ENCODE assay signal across 8 mouse cellular contexts in genomic region chr12:86892711-86893311, GRCm38 (mm10). TPM values are rescaled to one million over a fixed set of nuclear protein-coding genes. Genes with fewer than 3 reads are reported as not detected.
DNase-seq lines count a peak whose midpoint lies in the region; ATAC-seq and TF ChIP-seq lines count a peak whose summit lies in the region.

No protein-coding gene starts in this region.

- TF ChIP-seq POLR2A in brain, embryonic 14.5 days (IDR thresholded peaks at IDR 0.05; ENCODE audit: borderline replicate concordance, extremely low read depth, insufficient read depth, insufficient read length, poor library complexity, severe bottlenecking): no peak

- H3K27me3 ChIP-seq in hindbrain, embryonic 10.5 days (ENCODE audit: insufficient read depth, poor library complexity, severe bottlenecking): peaks cover 21% of the 10 kb centered on the region
- peaks cover 22% of the 10 kb centered on the region for H3K27me3 ChIP-seq in liver, embryonic 16.5 days (ENCODE audit: control insufficient read depth, insufficient read depth, low read depth, low read length)
- H3K27me3 ChIP-seq in stomach, embryonic 15.5 days (replicated peaks): no peaks in the 10 kb centered on the region

- intact Hi-C loops in left cerebral cortex, adult 2 months (cut with DNase I): no loop called here

- peak overlapping the region; percentile 69 for H3K4me2 ChIP-seq in liver, embryonic 16.5 days (ENCODE audit: low read depth, low read length)
- peak overlapping the region; percentile 75 for H3K4me2 ChIP-seq in stomach, embryonic 15.5 days

- peaks cover 99% of the 10 kb centered on the region for H3K4me1 ChIP-seq in hindbrain, embryonic 10.5 days (replicated peaks)
- H3K4me1 ChIP-seq in liver, embryonic 16.5 days (ENCODE audit: control insufficient read depth, low read depth, low read length): peaks cover 78% of the 10 kb centered on the region
- peaks cover 78% of the 10 kb centered on the region for H3K4me1 ChIP-seq in stomach, embryonic 15.5 days

- no peak for ATAC-seq in liver, embryonic 16.5 days (ENCODE audit: low read depth)
- no peak for ATAC-seq in stomach, embryonic 15.5 days (ENCODE audit: insufficient read depth, low FRiP score, low read depth)

- TF ChIP-seq CTCF in left cerebral cortex, adult 2 months (IDR thresholded peaks at IDR 0.05): no peak
- no peak for TF ChIP-seq CTCF in brain, embryonic 14.5 days (IDR thresholded peaks at IDR 0.05; ENCODE audit: borderline replicate concordance, extremely low read depth, insufficient read depth, insufficient read length)

- peak overlapping the region; percentile 52; the same call in 1 of the 2 replicates for H3K4me3 ChIP-seq in left cerebral cortex, adult 2 months
- H3K4me3 ChIP-seq in hindbrain, embryonic 10.5 days: peak overlapping the region; percentile 57
- no peak overlapping the region; the same call in 1 of the 2 replicates for H3K4me3 ChIP-seq in liver, embryonic 16.5 days (ENCODE audit: low read depth, low read length)
- peak overlapping the region; percentile 41 for H3K4me3 ChIP-seq in stomach, embryonic 15.5 days (replicated peaks)

- no peak overlapping the region; the same call in 1 of the 2 replicates for H3K9ac ChIP-seq in liver, embryonic 16.5 days (ENCODE audit: low read depth, low read length)
- H3K9ac ChIP-seq in stomach, embryonic 15.5 days: no peak overlapping the region

- H3K27ac ChIP-seq in left cerebral cortex, adult 2 months: peak overlapping the region; percentile 98
- peak overlapping the region; percentile 94 for H3K27ac ChIP-seq in hindbrain, embryonic 10.5 days
- peak overlapping the region; percentile 76; the same call in 1 of the 2 replicates for H3K27ac ChIP-seq in liver, embryonic 16.5 days (ENCODE audit: low read length)
- H3K27ac ChIP-seq in stomach, embryonic 15.5 days: peak overlapping the region; percentile 96

- no peak for DNase-seq in left cerebral cortex, adult 2 months (ENCODE audit: extremely low spot score in 1 of 2, low spot score in 2 of 2)
- no peak for DNase-seq in left cerebral cortex, adult 9 months (ENCODE audit: low spot score in 2 of 2)
- DNase-seq in brain, embryonic 14.5 days (ENCODE audit: low read depth): peak; percentile 96
- DNase-seq in hindbrain, embryonic 10.5 days (ENCODE audit: low spot score): peak; percentile 83
- no peak for DNase-seq in layer of hippocampus, postnatal 10 days (ENCODE audit: low spot score in 2 of 2)
- DNase-seq in layer of hippocampus, adult 8-10 months (ENCODE audit: low spot score in 2 of 2): no peak

- no peaks in the 10 kb centered on the region for H3K9me3 ChIP-seq in hindbrain, embryonic 10.5 days
- H3K9me3 ChIP-seq in liver, embryonic 16.5 days (replicated peaks; ENCODE audit: control insufficient read depth, low read length): no peaks in the 10 kb centered on the region
- no peaks in the 10 kb centered on the region for H3K9me3 ChIP-seq in stomach, embryonic 15.5 days

- WGBS in hindbrain, embryonic 10.5 days: under 1% methylated on average over 18 of the region's 18 CpGs
- WGBS in liver, embryonic 16.5 days (ENCODE audit: insufficient replicate concordance): 4% methylated on average over 18 of the region's 18 CpGs
- WGBS in stomach, embryonic 15.5 days: 5% methylated on average over 17 of the region's 18 CpGs

- H3K36me3 ChIP-seq in hindbrain, embryonic 10.5 days: no peaks in the 10 kb centered on the region
- H3K36me3 ChIP-seq in liver, embryonic 16.5 days (ENCODE audit: control insufficient read depth, insufficient read depth): no peaks in the 10 kb centered on the region
- no peaks in the 10 kb centered on the region for H3K36me3 ChIP-seq in stomach, embryonic 15.5 days

RNA-seq across cellular contexts. Expression of gene Irf2bpl, which starts 8.2 kb away (rescaled TPM):
- 10 to 100 TPM; 74.3 to 80.8 TPM for total RNA-seq in left cerebral cortex, adult 2 months (2021)
- 77.9 and 97.5 TPM in 2 replicates for polyA plus RNA-seq in brain, embryonic 14.5 days (2012; rRNA removed)
- polyA plus RNA-seq in hindbrain, embryonic 10.5 days (2016; fragmentation: Nextera tagmentation; extraction: Ambion mirVana): 20.3 and 34.2 TPM in 2 replicates
- polyA plus RNA-seq in liver, embryonic 16.5 days (2015; fragmentation: Nextera tagmentation; extraction: Ambion mirVana): 1.8 and 2.3 TPM in 2 replicates
- polyA plus RNA-seq in stomach, embryonic 15.5 days (2015; fragmentation: Nextera tagmentation; extraction: Ambion mirVana): 28.4 and 29.3 TPM in 2 replicates
- total RNA-seq in layer of hippocampus, postnatal 10 days (2021): 10 to 100 TPM; 77.9 to 81.5 TPM
- 10 to 100 TPM; 61.7 to 72.0 (median 66.8) TPM for total RNA-seq in layer of hippocampus, adult 8-10 months (2022)

RNA-seq across cellular contexts. Expression of gene Cipc, which starts 54.0 kb away (rescaled TPM):
- 10 to 100 TPM; 79.8 to 91.6 TPM for total RNA-seq in left cerebral cortex, adult 2 months (2021)
- 67.3 and 70.7 TPM in 2 replicates for polyA plus RNA-seq in brain, embryonic 14.5 days (2012; rRNA removed)
- polyA plus RNA-seq in hindbrain, embryonic 10.5 days (2016; fragmentation: Nextera tagmentation; extraction: Ambion mirVana): 33.9 and 35.2 TPM in 2 replicates
- 7.8 and 7.9 TPM in 2 replicates for polyA plus RNA-seq in liver, embryonic 16.5 days (2015; fragmentation: Nextera tagmentation; extraction: Ambion mirVana)
- polyA plus RNA-seq in stomach, embryonic 15.5 days (2015; fragmentation: Nextera tagmentation; extraction: Ambion mirVana): 15.4 and 15.7 TPM in 2 replicates
- 10 to 100 TPM; 55.2 to 58.1 TPM for total RNA-seq in layer of hippocampus, postnatal 10 days (2021)
- 10 to 100 TPM; 70.7 to 89.0 (median 86.1) TPM for total RNA-seq in layer of hippocampus, adult 8-10 months (2022)

Comparison
In these comparisons a context has a peak if more than half of its experiments do, and no peak if none do; other contexts are left out.
1. DNase-seq: peak in brain, embryonic 14.5 days (single experiment) and hindbrain, embryonic 10.5 days (single experiment); none in left cerebral cortex, adult 2 months (0 of 2), left cerebral cortex, adult 9 months (0 of 2), layer of hippocampus, postnatal 10 days (0 of 2) and layer of hippocampus, adult 8-10 months (0 of 2).
2. Peak in every context shown above with its lines, with median percentiles within 50 percentile points of each other: H3K27ac ChIP-seq.